Mouse (Mus musculus) lung, postnatal 10 days (tissue): ENCODE measurements at regions not wholly inside any gene's neighbourhood (a gene's known extent, or its start where the extent isn't known, plus 50 kb on each side); places are given as distances from the start of the nearest gene placed in this dataset.
"Not testable (repeated sequence)": the region's sequence is repeated elsewhere in the genome, so short reads cannot be mapped to it uniquely, and the experiment has no call there.

ENCODE experiments used
- DNase-seq: peaks from one replicate; pipeline ENCODE4 v3.0.0; 2021

- DNase-seq = no peak
Measured at GRCm38 (mm10) chr12:28922236-28922635, 170.6 kb downstream of the Eipr1 start.

- DNase-seq = no peak
Measured at GRCm38 (mm10) chr12:28925206-28925605, 173.6 kb downstream of the Eipr1 start.

- DNase-seq = peak; percentile 22
Measured at GRCm38 (mm10) chr12:28939936-28940335, 188.3 kb downstream of the Eipr1 start.

- DNase-seq = no peak
Measured at GRCm38 (mm10) chr12:28948889-28949288, 197.3 kb downstream of the Eipr1 start.

GRCm38 (mm10) chr12:28949307-28949706 is 197.7 kb downstream of the Eipr1 start:
- no peak for DNase-seq

GRCm38 (mm10) chr12:28957155-28957554 is 205.6 kb downstream of the Eipr1 start:
- DNase-seq = no peak

- no peak for DNase-seq
Measured at GRCm38 (mm10) chr12:28958661-28959060, 207.1 kb downstream of the Eipr1 start.

GRCm38 (mm10) chr12:28969671-28970379 is 218.2 kb downstream of the Eipr1 start:
- DNase-seq = no peak

- DNase-seq = no peak
Measured at GRCm38 (mm10) chr12:28974571-28975041, 223.0 kb downstream of the Eipr1 start.

- no peak for DNase-seq
Measured at GRCm38 (mm10) chr12:28975249-28975648, 223.6 kb downstream of the Eipr1 start.

- DNase-seq = no peak
Measured at GRCm38 (mm10) chr12:28979679-28980078, 228.1 kb downstream of the Eipr1 start.

- no peak for DNase-seq
Measured at GRCm38 (mm10) chr12:28986214-28986613, 234.6 kb downstream of the Eipr1 start.

GRCm38 (mm10) chr12:28997474-28998192 is 246.0 kb downstream of the Eipr1 start:
- no peak for DNase-seq

- DNase-seq = no peak
Measured at GRCm38 (mm10) chr12:28999963-29000451, 248.4 kb downstream of the Eipr1 start.

- no peak for DNase-seq
Measured at GRCm38 (mm10) chr12:29004504-29004903, 252.9 kb downstream of the Eipr1 start.

- no peak for DNase-seq
Measured at GRCm38 (mm10) chr12:29014601-29015000, 263.0 kb downstream of the Eipr1 start.

- no peak for DNase-seq
Measured at GRCm38 (mm10) chr12:29015200-29015862, 263.7 kb downstream of the Eipr1 start.

- no peak for DNase-seq
Measured at GRCm38 (mm10) chr12:29021152-29021551, 269.5 kb downstream of the Eipr1 start.

GRCm38 (mm10) chr12:29028171-29028570 is 276.6 kb downstream of the Eipr1 start:
- no peak for DNase-seq

- DNase-seq = no peak
Measured at GRCm38 (mm10) chr12:29029461-29029860, 277.9 kb downstream of the Eipr1 start.

- no peak for DNase-seq
Measured at GRCm38 (mm10) chr12:29046009-29046408, 294.4 kb downstream of the Eipr1 start.

- not testable (repeated sequence) for DNase-seq
Measured at GRCm38 (mm10) chr12:29048596-29048995, 297.0 kb downstream of the Eipr1 start.

- peak; percentile 31 for DNase-seq
Measured at GRCm38 (mm10) chr12:29049105-29049511, 297.5 kb downstream of the Eipr1 start.

GRCm38 (mm10) chr12:29049801-29050200 is 298.2 kb downstream of the Eipr1 start:
- DNase-seq = no peak
